Mouse (Mus musculus) CD4-positive helper T cell, adult 2 months (primary cell): ENCODE results near the gene Cpne7.
A peak's percentile ranks its signal among the peaks of the same experiment; 100 is the strongest.

Experiments used
- DNase-seq: peaks from one replicate; pipeline ENCODE4 v3.0.0-alpha.2; 2012; ENCODE audit warnings: low read depth, missing footprints, low spot score

The Cpne7 gene

DNA sequence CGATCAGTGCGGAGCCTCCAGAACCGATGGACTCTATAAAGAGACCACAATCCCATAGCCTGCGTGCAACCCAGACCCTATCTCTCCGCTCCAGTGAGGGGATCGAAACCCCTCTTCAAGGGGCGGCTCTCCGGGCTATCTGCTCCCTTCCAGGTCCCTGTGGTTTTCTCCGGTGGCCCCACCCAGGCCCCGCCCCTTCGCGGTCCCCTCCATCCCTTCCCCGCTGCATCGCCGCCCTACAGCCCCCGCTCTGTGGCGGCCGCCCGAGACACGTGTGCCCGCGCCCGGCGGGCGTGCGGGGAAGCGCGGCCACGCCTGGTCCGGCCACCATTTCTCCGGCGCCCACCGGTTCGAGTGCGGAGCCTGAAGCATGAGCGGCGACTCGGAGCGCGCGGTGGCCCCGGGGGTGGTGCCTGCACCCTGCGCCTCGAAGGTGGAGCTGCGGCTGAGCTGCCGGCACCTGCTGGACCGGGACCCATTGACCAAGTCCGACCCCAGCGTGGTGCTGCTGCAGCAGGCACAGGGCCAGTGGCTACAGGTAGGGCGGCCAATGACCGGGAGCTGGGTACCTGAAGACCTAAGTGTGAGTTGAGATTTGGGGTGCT, at the start of gene Cpne7:
Gene Cpne7, plus strand, starts transcription at position 248 of the 605 bp plus-strand sequence.
- peak; percentile 45 for DNase-seq

DNA sequence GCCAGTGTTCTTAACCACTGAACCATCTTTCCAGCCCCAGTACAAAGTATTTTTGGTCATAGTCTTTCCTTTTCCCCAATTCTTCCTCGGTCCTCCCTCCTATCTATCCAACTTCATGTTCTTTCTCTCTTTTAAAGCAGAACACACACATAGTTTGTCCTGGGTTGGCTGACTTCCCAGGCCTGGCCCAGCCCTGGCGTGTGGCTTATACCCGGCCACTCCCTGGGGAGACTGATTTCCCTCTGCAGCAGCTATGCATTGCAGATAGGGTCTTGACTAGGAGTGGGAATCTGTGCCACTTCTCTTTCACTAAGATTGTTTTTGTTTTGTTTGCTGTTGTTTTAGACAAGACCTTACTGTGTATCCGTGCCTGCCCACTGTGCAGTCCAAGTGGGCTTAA, 46.0 kb upstream of the Cpne7 start:
- no peak for DNase-seq

- DNase-seq, result no peak
These were observed 40.0 kb upstream of the Cpne7 start for GRCm38 (mm10) chr8:123077213-123077612.

DNA sequence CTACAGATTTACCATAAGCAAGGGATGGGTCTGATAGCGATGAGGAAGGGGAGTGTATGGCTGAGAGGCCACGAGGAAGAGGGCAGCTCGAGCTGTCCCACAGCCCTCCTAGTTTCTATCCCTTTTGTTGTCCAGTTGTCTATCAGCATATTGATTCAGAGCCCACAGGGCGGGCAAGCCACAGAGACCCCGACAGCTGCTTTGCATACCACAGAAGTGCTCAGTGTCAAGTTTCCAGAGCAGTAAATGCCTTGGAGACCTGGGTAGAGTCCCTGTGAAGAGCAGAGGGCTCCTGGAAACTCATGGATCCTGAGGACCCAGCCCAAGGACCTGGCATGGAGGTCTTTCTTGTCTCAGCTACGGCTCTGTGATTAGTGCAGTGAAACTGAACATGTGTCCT, 34.2 kb upstream of the Cpne7 start:
- no peak for DNase-seq

DNA sequence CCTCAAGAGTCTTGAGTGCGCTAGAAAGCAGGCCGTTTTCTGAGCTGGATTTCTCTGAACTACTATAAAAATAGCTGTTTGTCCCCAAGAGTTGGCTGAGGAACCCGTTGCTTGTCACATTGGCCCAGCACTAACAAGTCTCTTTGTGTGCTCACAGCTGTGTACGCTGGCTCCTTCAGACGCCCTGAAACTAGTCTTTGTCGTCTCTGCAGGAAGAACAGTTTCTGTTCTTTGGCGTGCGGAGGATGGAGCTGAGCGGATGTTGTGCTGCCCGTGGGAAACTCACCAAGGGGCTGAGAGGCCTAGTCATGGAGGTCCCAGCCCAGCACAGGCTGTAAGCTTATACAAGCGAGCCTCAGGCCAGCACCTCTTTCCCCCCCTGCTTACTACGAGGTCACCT, 33.6 kb upstream of the Cpne7 start:
- no peak for DNase-seq

DNA sequence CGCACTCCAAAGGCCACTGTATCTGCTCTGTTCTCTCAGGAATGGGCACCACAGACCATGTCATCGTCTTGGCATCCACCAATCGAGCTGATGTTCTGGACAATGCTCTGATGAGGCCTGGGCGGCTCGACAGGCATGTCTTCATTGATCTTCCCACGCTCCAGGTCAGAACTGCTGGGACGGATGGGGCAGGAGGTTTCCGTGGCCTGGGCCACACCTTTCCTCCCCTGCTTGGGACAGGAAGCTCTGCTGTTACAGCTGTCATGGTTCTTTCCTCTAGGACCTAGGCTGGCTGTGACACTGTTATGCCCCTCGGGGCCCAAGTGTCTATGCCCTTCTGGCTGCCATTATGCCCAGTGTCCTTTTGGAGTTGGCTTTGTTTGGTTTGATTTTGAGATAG, 29.9 kb upstream of the Cpne7 start:
- no peak for DNase-seq

- DNase-seq, result no peak
These were observed 20.0 kb upstream of the Cpne7 start for GRCm38 (mm10) chr8:123097216-123097615.

- no peak for DNase-seq
These were observed 19.2 kb upstream of the Cpne7 start for GRCm38 (mm10) chr8:123097786-123098584.

DNA sequence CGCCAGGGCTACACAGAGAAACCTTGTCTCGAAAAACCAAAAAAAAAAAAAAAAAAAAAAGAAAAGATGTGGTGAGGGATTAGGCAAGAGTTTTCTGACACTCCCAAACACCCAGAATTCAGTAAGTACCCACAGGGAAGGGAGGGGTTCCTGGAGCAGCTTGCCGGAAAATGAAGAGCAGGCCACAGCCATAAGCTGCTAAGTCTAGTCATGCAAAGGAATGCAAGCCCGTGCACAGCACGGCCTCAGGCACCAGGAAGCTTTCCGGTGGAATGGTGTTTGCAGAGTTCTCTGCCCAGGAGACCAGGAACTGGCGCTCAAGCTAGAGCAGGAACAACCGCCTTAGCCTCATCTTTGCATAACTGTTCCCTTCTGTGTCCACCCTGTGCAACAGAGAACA, 16.9 kb upstream of the Cpne7 start:
- no peak for DNase-seq

DNA sequence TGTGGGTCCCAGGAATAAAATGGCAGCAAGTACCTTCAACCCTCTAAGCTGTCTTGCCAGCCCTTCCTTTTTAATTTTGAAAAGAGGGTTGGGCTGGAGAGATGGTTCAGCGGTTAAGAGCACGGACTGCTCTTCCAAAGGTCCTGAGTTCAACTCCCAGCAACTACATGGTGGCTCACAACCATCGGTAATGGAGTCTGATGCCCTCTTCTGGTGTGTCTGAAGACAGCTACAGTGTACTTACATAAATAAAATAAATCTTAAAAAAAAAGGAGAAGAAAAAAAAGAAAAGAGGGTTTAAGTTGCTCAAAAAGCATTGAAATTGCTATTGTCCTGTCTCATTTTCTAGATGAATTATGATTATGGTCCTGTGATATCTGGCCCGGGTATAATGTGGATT, 15.9 kb upstream of the Cpne7 start:
- DNase-seq, result no peak

DNA sequence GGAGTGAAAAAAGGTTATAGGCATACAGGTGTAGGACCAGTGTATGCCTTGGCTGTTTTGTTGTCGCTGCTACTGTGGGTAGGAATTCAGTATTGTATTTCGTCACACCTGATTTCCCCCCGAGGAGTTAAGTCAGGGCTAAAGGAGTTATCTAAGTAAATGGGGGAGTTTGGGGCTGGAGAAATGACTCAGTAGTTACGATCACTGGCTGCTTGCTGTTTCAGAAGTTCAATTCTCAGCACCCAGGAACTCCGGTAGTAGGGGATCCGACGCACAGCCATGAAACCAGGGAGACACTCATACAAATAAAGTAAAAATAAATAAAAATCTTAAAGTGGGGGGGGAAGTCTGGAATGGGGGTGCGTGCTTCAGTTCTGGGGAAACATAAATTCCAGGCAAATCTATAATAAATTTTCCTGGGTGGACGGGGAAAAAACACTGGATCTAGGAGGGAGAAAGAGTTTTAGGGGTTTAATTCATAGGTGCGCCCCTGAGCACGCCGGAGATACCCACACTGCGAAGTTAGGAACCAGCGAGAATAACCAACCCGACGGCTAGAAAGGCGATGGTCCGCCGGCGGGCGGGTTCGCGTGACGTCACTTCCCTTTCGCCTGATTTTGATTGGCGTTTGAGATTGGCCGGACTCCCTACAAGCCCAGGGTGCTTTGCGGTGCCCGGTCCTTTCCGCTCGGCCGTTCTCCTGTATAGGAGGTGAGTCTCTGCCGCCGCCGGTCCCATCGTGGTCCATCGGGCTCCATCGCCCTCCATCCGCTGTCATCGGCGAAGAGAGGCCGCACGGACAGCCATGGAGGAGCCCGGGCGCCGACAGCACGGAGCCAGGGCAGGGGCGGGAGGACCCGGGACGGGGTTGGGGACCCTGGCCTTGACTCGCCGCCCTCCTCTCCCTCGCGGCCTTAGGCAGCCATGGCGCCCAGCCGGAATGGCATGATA, 15.2 kb upstream of the Cpne7 start, which contains the start of gene Rpl13:
Gene Rpl13, plus strand, starts transcription at position 616 of the 951 bp plus-strand sequence.
- DNase-seq, result peak; percentile 89

DNA sequence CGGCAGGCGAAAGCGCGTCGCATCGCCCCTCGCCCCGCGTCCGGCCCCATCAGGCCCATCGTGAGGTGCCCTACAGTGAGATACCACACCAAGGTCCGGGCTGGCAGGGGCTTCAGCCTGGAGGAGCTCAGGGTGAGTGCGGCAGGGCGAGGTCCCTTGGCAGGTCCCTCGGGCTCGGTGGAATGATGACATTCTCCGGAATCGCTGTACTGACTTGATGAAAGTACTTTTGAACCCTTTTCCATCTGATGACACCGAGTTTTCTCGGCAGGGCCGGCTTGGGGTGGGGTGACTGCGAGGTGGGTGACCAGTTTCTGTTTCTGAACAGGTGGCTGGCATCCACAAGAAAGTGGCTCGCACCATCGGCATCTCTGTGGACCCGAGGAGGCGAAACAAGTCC, 14.3 kb upstream of the Cpne7 start:
- DNase-seq, result peak; percentile 22

- no peak for DNase-seq
These were observed 13.9 kb upstream of the Cpne7 start for GRCm38 (mm10) chr8:123103285-123103684.

- no peak for DNase-seq
These were observed 13.0 kb upstream of the Cpne7 start for GRCm38 (mm10) chr8:123104046-123104767.

DNA sequence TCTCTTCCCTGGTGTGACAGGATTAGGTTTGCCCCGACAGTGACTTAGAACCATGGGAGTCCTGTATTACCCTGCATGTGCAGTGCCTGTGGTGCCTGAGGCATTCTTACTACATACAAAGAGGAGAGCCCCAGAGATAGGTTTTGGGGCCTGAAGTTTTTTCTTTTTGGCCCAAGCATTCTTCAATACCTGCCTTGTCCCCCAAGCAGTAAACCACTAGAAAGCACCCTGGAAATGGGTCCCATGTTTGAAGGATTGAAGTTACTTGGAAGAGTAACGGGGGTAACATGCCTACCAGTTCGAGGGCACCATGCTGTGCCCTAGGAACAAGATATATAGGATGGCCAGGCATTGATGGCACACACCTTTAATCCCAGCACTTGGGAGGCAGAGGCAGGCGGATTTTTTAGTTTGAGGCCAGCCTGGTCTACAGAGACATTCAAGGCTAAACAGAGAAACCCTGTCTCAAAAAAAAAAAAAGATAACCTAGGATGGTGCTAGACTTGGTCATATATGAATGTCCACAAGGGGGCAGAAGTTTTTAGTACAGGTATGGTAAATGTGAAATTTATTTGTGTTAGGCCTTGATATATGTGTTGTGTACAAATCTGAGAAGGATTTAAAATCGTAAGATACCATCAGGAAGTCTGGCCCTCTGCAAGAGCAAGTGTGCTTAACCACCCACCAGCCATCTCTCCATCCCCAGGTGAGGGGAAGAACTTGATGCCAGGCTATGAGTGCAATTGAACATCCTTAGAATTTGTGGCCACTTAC, 11.4 kb upstream of the Cpne7 start:
- DNase-seq, result peak; percentile 74

DNA sequence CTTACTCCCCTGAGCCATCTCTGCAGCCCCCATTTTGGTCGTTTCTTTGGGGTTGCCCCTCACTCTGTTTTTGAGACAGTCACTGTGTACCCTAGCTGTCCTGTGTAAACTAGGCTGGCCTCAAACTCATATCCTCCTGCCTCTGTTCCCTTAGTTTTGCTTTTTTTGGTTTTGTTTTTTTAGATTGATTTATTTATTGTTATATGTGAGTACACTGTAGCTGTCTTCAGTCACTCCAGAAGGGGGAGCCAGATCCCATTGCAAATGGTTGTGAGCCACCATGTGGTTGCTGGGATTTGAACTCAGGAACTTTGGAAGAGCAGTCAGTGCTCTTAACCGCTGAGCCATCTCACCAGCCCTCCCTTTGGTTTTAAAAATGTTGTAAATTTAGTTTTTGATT, 10.6 kb upstream of the Cpne7 start:
- DNase-seq, result peak; percentile 47

DNA sequence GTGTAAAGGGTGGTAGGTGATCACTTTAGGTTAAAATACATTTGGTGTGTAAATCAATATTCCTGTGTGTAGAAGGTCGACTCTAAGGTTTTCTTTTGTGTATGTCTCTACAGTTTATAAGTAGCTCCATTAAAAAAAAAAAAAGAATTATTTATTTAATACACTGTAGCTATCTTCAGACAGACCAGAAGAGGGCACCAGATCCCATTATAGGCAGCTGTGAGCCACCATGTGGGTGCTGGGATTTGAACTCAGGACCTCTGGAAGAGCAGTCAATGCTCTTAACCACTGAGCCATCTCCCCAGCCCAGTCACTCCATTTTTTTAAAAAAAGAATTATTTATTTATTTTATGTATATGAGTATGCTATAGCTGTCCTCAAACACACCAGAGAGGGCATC, 9.2 kb upstream of the Cpne7 start:
- DNase-seq, result no peak

DNA sequence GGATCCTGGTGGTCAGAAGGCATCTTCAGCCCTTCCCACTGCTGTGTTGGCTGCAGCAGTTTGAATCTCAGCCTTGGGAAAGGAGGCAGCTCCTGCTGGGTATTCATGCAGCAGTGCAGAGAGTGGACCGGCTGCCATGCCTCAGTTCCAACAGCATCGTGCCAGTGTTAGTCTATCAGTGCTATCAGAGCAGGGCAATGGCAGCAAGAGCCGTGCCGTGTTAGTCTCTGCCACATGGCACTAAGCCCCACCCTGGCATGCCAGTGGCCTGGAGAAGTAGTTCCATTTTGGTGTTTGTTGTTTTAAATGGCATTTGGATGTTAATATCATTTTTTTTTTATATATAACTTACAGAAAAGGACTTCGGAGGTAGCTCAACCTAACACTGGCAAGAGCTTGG, 8.2 kb upstream of the Cpne7 start:
- DNase-seq, result no peak

- DNase-seq, result peak; percentile 72
These were observed 6.5 kb upstream of the Cpne7 start for GRCm38 (mm10) chr8:123110649-123111048.

DNA sequence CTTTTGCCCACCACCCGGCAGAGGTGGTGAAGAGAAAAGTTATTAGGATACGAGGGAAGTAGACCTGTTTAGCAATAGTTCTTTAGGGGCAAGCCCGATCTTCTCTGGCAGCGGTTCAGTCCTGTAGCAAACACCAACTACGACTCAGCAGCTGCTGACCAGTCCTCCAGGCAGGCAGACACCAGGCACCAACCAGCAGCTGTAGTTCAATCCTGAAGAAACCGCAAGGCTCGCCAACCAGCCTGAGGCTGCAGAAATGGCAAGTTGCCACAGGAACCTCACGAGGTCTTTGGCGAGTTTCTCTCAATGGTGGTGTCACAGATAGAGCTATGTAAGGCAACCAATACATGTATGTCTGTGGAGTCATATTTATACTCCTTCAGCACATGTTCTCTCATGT, 4.3 kb upstream of the Cpne7 start:
- DNase-seq, result no peak
